Mouse (Mus musculus): ENCODE measurements around the gene AL731706.1.

Gene AL731706.1

DNA sequence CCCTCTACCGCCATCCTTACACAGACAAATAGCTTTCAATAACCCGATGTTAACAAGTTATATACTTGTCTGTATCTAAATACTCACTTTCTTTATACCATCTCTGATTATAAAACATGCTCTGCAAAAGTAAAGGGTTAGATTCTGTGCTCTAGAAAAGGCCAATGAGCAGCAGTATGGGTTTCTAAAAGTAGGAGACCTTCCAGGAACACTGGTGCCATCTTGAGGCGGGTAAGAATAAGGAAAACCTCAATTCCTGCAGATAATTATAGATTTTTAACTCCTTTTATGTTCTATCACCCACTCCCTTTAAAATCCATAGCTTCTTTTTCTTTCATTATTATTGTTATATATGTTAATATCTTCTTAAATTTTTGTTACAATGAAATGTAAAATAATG, 55.3 kb downstream of the AL731706.1 start:
- ATAC-seq (ENCODE audit: low TSS enrichment) = peak; percentile 95

GRCm38 (mm10) chr2:136834715-136835075, 56.5 kb downstream of the AL731706.1 start:
- ATAC-seq (ENCODE audit: low TSS enrichment) = no peak

GRCm38 (mm10) chr2:136833976-136834714, 57.0 kb downstream of the AL731706.1 start:
- no peak for ATAC-seq (ENCODE audit: low TSS enrichment)

- ATAC-seq (ENCODE audit: low TSS enrichment) = no peak
Measured at GRCm38 (mm10) chr2:136832936-136833335, 58.3 kb downstream of the AL731706.1 start.
